Mouse (Mus musculus) megakaryocyte, embryonic 14.5 days (primary cell): ENCODE measurements around the gene Atf7.

ENCODE experiments used
- FLI1 ChIP-seq: IDR thresholded peaks from 2 replicates; pipeline ENCODE4 v1.6.1; 2012; ENCODE audit warnings: low read length, inconsistent platforms, mixed read lengths
- GATA1 ChIP-seq: IDR thresholded peaks from 3 replicates; pipeline ENCODE4 v1.6.1; 2012; ENCODE audit warnings: mixed read lengths, low read length, inconsistent platforms, borderline replicate concordance

DNA sequence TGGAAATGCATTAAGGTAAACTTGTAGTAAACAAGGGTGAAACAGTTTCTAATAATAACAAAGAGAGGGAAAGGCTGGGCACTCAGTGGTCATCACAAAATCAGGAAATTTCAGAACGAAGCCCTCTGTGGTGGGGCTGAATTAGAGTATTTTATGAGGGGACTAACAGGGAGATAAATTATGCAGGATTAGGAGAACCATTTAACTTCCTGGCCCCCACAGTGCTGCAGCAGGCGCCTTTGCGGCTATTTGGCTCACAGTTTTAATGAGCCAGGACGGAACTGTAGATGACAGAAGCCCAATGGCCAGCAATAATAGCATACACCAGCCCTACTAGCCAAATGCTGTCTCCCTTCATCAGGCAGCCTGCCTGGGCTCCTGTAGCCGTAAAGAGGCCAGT lies 61.6 kb downstream of the Atf7 start:
- TF ChIP-seq GATA1 (no peak), FLI1 (no peak)
